Mouse (Mus musculus) embryo, embryonic 9.5 days (tissue): Measurements from ENCODE around the gene Gsk3a.
"Not testable (repeated sequence)": the region's sequence is repeated elsewhere in the genome, so short reads cannot be mapped to it uniquely, and the experiment has no call there.

ENCODE experiments used
- DNase-seq: peaks from one replicate; pipeline ENCODE4 v3.0.0-alpha.2; 2017; ENCODE audit errors: extremely low spot score

Gene Gsk3a

DNA sequence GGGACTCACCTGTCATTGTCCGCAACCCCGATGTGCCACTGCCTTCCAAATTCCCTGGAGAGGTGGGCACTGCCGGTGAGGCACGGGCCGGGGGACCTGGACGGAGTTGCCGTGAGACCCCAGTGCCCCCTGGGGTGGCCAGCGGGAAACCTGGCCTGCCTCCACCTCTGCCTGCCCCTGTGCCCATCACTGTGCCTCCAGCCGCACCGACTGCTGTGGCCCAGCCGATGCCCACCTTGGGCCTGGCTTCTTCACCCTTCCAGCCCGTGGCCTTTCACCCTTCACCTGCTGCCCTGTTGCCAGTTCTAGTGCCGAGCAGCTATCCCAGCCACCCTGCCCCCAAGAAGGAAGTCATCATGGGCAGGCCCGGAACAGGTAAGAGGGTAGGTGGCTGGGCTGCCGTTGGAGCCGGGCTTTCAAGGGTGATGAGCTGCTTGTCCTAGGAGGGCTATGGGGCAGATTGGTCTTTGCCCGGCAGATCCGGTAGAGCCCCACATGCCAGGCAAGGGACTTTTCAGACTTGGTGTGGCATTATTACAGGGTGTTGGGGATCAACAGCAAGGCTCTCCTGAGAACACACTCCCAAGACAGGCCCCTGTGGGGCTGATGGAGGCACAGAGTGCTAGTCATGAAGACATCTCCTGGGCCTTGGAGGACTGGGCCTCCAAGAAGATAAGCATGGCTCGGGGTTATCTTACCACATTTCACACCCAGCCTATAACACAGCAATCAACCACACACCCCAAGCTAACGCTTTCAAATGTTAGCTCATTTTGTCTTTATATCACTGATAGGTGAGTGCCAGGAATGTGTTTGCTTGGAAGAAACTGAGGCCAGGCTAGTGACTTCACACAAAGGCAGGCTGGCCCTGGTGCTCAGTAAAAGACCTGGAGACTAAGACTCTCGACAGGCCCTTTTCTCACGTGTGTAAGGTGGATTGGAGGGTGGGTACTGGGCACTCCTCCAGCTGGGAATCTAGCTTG, 35.9 kb upstream of the Gsk3a start:
- DNase-seq: no peak

DNA sequence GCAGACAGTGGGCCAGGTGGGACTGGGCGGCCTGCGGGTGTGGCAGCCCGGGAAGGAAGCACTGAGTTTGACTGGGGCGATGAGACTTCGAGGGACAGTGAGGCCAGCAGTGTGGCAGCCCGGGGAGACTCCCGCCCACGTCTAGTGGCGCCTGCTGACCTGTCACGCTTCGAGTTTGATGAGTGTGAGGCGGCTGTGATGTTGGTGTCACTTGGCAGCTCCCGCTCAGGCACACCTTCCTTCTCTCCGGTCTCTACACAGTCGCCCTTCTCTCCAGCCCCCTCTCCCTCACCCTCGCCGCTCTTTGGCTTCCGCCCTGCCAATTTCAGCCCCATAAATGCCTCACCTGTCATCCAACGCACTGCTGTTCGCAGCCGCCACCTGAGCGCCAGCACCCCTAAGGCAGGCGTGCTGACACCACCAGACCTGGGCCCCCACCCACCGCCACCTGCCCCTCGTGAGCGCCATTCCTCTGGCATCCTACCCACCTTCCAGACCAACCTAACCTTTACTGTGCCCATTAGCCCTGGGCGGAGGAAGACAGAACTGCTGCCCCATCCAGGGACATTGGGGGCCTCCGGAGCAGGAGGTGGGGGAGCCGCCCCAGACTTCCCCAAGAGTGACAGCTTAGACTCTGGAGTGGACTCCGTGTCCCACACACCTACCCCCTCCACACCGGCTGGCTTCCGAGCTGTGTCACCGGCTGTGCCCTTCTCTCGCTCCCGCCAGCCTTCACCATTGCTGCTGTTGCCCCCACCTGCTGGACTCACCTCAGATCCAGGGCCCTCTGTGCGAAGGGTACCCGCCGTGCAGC, 35.0 kb upstream of the Gsk3a start:
- DNase-seq: no peak

DNA sequence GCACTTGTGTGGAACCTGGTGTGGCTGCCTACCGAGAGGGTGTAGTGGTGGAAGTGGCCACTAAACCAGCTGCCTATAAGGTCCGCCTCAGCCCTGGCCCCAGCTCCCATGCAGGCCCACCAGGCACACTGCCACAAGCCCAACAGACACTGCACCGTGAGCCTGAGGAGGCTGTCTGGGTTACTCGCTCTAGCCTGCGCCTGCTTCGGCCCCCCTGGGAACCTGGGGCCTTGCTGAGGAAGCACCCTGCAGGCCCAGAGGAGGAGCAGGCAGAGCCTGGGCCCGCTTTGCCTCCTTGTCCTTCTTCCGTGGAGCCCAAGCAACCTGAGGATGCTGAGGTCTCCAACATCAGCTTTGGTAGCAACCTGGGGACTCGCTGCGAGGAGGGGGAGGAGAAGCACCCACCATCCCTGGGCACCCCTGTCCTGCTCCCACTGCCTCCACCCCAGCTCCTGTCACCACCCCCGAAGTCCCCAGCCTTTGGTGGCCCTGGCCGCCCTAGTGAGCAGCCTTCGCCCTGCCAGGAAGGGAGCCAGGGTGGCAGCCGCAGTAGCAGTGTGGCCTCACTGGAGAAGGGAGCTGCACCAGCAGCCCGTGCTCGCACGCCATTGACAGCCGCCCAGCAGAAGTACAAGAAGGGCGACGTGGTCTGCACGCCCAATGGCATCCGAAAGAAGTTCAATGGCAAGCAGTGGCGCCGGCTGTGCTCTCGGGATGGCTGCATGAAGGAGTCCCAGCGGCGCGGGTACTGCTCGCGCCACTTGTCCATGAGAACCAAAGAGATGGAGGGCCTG, 34.2 kb upstream of the Gsk3a start:
- no peak for DNase-seq

DNA sequence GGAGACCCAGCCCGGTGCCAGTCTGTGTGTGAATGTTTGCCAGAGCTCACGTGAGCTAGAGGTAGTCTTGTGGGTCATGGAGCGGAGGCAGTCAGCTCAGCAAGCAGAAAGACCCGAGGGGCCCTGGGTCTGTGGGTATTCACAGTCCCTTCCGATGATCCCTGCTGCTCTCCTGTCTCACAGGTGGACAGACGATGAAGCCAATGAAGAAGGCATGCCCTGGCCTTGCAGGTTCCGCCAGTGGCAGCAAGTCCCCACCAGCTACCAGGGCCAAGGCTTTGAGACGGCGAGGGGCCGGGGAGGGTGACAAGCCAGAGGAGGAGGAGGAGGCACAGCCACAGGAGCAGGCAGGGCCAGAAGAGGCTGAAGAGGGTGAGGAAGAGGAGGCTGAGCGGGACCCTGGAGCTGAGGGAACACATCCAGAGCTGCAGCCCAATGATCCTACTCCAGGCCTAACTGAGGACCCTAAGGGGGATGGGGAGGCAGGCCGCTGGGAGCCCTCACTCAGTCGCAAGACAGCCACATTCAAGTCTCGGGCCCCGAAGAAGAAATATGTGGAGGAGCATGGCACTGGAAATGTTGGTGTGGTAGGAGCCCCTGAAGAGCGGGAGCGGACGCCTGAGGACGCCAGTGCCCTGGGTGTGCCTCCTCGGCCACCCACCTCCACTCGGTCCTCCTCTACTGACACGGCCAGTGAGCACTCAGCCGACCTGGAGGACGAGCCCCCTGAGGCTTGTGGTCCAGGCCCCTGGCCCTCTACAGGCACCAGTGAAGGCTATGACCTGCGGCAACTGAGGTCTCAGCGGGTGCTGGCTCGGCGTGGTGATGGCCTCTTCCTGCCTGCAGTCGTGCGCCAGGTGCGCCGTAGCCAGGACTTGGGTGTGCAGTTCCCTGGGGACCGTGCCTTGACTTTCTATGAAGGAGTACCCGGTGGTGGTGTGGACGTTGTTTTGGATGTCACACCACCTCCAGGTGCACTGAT, 33.3 kb upstream of the Gsk3a start:
- no peak for DNase-seq

DNA sequence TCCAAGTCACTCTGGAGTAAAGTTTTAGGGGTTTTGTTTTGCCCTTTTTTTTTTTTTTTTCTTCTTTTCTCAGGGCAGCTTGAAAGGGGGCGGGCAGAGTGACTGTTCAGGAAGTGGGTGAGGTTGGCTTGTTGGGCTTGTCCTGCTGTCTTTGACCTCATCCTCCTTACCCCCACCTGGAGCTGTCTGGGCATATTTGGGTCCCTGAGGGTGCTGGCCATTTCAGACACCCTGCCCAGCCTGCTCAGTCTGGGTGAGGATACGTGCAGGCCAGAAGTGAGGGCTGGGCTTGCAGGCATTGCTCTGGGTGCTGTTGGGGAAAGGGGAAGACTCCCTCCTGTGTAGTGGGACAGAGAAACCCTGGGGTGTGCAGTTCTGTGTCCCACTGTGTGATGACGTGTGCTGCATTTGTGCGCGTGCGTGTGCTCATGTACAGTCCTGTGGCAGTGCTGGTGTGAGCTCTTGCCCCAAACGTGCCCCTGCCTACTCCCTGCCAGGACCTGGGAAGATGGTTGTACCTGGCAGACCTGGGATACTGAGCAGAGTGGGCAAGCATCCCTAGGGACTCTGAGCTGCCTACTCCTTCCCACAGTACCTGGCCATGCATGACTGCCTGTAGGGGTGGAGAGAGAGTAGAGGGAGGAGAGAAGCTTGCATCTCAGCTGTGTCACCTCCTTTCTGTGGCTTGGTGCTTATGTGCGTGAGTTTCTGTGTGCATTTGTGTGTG, 32.1 kb upstream of the Gsk3a start:
- no peak for DNase-seq

DNA sequence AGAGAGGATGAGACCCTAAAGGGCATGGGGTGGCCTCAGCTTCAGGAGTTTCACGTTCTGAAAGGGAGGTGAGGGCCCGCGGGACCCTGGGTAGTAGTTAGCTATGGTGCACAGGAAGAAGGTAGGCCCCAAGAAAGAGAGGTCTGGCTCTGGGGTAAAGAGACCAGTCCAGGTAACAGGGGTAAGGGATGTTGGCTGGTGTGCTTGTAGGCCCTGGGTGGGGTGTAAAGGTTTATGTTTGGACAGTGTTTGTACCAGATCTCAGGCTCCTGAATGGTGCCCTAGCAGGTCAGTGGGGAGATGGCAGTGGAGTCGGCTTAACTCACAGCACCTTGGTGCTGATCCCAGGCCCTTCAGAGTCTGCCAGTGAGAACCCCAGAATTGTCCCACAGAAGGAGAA, 31.4 kb upstream of the Gsk3a start:
- DNase-seq: no peak

DNA sequence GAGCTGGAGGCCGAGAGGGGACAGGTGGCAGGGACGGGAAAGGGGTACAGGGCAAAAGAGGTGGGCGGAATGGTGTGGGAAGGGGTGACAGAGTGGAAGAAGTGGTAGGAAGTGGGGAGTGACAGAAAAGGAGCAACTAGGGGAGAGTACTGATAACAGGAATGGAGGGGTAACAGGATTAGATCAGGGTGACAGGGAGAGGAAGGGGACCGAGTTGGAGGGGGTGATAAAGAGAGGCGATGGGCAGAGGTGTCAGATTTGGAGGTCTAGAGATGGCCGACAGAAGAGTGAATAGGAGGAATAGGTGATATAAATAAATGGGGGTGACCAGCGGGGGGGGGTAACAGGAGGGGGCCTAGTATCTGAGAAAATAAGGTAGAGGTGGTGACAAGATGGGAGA, 30.9 kb upstream of the Gsk3a start:
- DNase-seq: no peak

DNA sequence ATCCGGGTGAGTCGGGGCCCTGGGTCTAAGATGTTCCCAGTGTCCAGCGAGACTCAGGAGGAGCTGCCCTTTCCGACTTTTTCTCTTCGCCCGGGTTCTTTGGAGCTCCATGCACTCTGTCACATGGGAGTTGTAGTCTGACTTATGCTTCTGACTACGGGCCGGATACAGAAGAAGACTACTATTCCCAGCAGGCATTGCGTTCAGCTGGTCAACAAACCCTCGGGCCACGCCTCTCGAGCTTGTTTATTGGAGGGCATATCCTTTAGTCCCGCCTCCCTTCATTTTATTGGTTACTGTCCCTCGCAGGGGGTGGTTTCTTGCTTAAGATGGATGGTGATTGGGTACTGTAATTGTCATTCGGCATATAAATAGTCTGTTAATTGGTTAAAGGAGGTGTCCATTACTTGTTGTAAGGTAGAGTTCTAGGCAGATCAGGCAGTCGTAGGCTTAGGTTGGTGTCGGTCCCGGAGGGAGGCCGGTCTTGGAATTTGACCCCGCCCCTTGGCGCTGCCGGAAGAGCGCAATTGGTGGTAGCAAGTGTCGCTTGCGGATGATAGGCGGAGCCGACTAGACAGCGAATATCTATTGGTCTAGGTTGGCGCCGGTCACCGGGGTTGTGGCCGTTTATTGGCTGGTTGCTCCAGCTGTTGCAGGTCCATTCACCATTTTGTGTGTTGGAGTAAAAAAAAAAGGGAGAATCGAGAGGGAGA, 30.3 kb upstream of the Gsk3a start:
- peak; percentile 98 for DNase-seq

DNA sequence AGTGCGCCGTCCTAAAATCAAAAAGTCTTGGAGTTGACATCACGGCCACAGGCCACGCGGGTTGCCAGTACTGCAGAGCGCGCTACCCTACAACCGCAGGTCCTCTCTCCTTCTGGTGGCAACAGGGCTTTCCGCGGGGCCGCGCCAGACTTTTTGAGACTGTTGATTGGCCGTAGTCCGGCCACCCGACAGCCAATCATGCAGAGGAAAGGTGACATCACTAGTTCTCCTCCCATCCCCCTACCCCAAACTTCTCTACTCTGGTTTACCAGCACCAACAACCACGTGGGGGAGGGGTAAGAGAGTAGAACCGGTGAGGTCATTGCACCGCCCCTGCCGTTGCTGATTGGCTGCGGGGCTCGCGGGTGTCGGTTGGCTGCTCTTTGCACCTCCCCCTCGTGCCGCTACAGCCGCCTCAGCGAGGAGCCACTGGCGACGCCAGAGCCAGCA, 29.7 kb upstream of the Gsk3a start, which contains the start of gene Cic:
Gene Cic, plus strand, starts transcription at position 404 of the 450 bp plus-strand sequence.
- peak; percentile 100 for DNase-seq

DNA sequence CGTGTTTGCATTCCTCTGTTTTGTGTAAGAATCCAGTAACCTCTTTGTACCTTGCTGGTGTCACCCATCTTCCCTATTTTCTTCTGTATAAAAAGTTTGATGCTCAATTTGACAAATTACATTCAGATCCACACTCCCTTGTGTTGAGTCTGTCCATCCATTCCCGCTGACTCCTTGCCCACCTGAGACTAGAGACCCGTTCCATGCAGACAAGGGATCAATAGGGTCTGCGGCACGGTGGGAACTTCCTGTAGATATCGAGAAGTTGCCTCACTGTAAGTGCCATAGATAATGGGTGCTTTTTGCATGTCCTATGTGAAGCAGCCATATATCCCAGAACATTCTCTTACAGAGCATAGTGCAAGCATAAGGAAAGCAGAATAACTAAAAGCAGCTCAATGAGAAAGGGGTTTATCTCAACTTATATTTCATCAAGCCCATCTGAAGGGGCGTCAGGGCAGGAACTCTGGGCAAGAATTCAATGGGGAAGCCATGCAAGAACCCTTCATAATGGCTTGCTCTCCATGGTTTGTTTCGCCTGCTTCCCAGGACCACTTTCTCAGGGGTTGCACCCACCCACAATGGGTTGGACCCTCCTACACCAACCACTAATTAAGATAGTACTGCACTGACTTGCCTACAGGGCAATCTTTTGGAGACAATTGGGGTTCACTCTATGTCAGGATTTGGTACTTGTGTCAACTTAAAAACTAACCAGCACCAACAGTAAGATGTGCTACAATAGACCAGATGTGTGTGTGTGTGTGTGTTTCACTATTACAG, 28.7 kb upstream of the Gsk3a start:
- DNase-seq: no peak

DNA sequence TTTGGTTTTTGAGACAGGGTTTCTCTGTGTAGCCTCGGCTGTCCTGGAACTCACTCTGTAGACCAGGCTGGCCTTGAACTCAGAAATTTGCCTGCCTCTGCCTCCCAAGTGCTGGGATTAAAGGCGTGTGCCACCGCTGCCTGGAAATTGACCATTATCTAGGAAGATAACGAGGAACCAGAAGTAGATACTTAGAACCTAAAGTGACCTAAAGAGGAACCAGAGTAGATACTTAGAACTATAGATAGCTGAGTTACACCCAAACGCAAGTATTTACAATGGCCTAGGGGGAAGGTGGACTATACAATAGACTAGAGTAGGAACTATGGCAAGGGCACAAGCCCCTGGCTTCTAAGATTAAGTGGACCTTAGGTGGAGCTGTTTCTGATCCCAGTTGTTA, 28.1 kb upstream of the Gsk3a start:
- not testable (repeated sequence) for DNase-seq

DNA sequence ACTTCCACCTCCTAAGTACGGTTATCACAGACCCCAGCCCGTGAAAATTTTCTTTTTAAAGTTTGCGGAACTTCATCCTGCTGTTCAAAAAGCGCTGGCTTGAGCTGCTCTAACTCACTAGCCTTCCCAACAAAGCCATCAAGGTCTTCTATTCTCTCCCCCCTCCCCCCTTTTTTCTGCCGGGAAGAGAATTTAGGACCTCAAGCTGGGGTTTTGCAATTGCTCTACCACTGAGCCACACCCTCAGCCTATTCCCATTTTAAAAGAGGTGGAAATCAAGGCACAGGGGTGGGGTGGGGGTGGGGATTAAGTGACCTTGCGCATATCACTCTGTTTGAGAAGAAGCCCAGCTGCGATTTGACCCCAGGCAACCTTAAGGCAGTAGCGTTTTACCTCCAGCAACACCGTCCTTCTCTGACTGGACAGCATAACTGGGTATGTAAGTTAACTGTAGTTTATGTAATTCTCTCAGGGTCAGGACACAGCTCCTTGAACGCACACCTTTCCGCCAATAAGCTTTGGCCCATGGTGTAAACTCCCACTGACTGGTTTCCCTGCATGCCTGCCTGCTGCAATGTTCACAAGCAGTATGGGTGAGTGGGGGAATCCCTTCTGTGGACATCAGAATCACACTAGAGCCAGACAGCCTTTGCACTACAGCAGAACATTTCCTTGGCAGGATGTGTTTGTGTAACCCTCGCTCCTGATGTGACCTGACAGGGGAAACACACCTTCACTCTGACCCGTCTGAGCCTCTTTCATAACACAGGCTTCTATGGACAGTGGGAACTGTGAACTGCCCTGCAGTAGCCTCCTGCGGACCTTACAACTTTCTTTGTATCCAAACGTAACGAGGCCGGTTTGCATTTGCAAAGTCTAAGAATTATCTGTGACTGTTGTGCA, 26.6 kb upstream of the Gsk3a start:
- no peak for DNase-seq

DNA sequence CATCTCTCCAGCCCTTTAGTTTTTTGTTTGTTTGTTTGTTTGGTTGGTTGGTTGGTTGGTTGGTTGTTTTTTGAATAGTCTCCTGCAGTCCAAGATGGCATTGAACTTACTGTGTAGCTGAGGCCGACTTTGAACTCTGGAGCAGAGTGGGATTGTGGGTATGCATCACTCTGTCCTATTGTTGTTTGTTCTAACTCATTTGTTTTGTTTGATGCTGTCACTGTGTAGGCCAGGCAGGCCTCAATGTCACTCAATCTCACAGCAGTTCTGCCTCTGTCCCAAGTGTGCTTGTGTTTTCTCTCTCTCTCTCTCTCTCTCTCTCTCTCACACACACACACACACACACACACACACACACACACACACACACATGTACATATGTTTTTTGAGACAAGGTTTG, 24.2 kb upstream of the Gsk3a start:
- DNase-seq: no peak

DNA sequence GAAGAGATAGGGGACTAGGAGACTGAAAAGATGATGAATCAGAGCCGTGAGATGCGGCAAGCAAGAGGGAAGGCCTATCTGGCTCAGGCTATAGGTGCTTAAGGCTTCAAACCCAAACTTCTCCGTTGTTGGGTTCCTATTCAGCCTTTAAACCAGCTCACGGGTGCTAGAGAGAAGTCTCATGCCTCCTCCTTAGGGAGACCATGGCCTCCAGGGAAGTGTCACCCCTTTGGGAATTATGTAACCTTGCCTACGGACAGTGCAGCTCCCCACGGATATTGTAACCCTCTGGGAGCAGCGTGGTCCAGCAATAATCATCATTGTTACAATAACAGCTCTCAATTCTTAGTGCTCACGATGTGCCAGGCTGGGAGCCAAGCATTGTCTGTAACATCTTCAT, 14.2 kb upstream of the Gsk3a start:
- no peak for DNase-seq

DNA sequence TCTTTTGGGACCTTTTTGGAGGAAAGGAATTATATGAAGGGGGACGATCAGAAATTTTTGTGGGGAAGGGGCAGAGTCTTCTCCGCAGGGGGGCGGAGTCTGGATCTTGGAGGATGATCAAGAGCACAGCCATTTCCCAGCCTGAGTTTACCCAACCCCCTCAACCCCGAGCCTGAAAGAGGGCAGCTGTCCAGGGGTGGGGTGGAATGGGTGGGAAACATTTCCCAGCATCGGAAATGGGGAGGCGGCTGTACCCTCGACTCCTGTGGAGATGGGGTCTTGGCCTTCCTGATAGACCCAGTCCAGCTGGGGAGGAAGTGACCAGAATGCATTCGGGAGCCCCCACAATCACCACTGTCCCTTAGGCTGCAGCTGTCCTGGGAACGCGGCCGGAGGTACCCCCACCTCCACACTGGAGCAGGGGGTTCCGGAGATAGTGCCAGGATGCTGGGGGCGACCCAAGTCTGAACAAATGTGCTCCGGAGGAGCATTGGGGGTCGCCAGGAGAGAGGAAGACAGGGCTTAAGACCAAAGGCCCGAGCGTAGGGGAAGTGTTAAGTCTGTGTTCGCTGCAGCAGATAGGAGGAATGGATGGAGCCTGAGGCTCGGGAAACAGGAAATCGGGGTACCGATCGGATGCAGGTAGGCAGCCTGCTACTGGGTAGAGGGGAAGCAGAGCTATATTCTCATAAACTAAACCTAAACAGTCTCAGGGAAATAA, 13.6 kb upstream of the Gsk3a start:
- DNase-seq: no peak

DNA sequence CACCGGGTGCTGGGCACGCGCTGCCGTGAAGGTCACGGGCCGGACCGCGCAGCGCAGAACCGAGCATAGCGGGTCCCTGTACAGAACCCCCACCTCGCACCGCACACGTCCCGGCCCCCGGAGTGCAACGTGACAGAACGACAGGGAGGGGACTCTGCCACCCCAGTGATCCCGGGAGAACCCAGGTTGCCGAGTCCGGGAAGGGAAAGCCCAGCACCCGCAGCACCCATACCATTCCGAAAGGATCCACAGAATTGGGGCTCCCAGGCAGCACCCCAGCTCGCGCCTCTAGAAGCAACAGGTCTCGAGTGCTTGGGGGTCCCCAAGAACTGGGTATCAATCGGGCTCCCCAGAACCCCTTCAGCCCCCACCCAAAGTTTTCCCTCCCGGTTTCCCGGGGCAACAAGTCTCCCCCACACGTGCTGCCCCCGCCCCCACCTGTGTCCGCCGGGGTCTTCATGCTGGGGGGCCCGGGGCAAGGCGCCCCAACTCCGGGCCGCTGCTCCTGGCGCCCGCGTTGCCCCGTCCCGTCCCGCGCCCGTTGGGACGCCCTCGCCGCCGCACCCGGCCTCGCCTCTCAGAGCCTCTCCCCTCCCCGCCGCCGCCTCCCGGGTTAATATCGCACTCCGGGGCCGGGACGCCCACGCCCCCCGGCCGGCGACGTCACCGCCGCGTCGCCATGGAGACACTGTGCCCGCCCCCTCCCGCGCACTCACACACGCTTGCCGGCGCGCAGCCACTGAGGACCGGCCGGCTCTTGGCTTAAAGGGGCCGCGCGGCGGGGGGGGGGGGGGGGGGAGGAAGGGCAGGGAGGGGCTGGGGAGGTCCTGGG, 12.7 kb upstream of the Gsk3a start, which contains the start of gene Erf:
Gene Erf, minus strand, starts transcription at position 621 of the 832 bp plus-strand sequence.
- DNase-seq: peak; percentile 98
